ENCODE assay signal across 14 mouse cellular contexts in the genomic region with DNA sequence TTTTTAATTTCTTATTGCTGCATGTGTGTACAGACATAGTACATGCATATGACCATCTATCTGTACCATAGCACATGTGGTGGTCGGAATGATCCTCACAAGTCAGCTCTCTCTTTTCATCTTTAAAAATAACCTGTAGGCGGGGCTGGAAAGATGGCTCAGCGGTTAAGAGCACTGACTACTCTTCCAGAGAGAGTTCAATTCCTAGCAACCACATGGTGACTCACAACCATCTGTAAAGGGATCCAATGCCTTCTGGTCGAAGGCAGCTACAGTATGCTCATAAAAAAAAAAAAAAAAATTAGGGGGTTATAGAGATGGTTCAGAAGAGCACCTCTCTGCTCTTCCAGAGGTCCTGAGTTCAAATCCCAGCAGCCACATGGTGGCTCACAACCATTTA. TPM values are rescaled to one million over a fixed set of nuclear protein-coding genes. Genes with fewer than 3 reads are reported as not detected.
"Had no signal": no experiment of that assay in that cellular context is flagged by ENCODE, and none has a peak within 500 bp of the region (broad histone marks: within the 10 kb centered on the region; RNA-seq: fewer than 3 reads in every experiment).

No protein-coding gene starts in this region.

- DNase-seq: lung, adult 18-20 months; lung, embryonic 14.5 days; lung, postnatal 10 days; lung, postnatal 4 days; midbrain, embryonic 14.5 days; retina, postnatal 1 day; right cerebral cortex, adult 18-20 months; right cerebral cortex, postnatal 25 days; right cerebral cortex, postnatal 4 days; spleen, adult 18-20 months; thymus, adult 18-20 months; thymus, postnatal 14 days; thymus, postnatal 36 days had no signal

RNA-seq across cellular contexts. Expression of a gene that starts 50.0 kb away (rescaled TPM):
- total RNA-seq: megakaryocyte-erythroid progenitor cell, adult 5-6 weeks had no signal
